Mouse (Mus musculus) lung, adult 2 months (tissue): ENCODE data around the gene Plxna4.

Experiments
- CTCF ChIP-seq: fragments of 200-500 bp; IDR thresholded peaks from 2 replicates; pipeline ENCODE4 v1.5.1; 2011; ENCODE audit warnings: mild to moderate bottlenecking, low read length, control low read depth; ENCODE audit not compliant: insufficient read depth
- POLR2A ChIP-seq: fragments of 200-500 bp; IDR thresholded peaks from 2 replicates; pipeline ENCODE4 v1.6.1; 2011; ENCODE audit warnings: low read depth, mild to moderate bottlenecking, control low read depth, low read length, borderline replicate concordance; ENCODE audit errors: extremely low read depth

- TF ChIP-seq CTCF (no peak), POLR2A (no peak)
Observed at GRCm38 (mm10) chr6:32411325-32411724, 176.7 kb downstream of the Plxna4 start.
